Mouse (Mus musculus) natural killer cell, adult 2 months (primary cell): ENCODE results near the gene Cryl1.

ENCODE experiments used
- DNase-seq, 2 experiments: peaks; one replicate each; pipeline ENCODE4 v3.0.0; 2022; ENCODE audit warnings: low spot score in 2 of 2

The Cryl1 gene

DNA sequence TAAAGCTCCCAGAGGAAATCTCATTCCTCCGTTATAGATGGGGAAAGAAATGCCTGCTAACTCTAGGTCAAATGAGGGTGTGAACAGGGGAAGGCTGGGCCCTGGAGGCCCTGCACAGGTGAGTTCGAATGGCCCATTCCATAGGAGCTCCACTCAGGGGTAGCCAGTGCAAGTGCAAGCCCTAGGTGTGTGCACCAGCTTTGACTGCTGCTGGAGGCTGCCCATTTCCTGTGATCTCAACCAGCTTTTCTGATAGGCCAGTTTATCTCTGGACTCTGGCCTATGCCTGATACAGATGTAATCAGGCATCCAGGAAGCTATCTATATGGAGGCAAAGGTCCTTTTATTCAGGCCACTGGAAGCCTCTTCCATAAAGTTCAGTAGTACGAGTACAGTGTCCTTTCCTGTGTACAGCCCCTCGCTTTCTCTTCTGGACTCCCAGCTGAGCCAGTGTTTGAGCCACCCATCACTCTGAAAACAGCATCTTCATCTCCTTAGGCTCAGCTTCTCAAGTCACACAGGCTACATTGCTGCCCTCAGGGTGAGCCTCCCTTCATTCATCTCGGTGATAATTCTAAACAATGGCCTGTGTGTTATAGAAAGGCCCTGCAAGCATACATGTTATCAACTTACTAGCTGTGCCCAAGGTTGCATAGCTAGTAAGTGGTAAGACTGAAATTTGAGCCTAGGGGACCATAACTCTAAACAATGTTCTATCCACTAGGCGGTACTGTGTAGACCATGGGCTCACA is 167.9 kb downstream of the Cryl1 start:
- no peak for DNase-seq
